Mouse (Mus musculus): Measurements from ENCODE around the gene Nrtn.

GRCm38 (mm10) chr17:56729656-56730055 is 27.7 kb downstream of the Nrtn start:
- TF ChIP-seq POLR2A (IDR thresholded peaks at IDR 0.05; ENCODE audit: borderline replicate concordance, control insufficient read depth, low read depth, low read length), result no peak
- TF ChIP-seq CTCF (IDR thresholded peaks at IDR 0.05; ENCODE audit: control insufficient read depth, insufficient read depth, low read length), result no peak
